Mouse (Mus musculus) kidney, postnatal 25 days (tissue): ENCODE measurements around the gene Kidins220.

Experiments used
- DNase-seq, 2 experiments: peaks; one replicate each; pipeline ENCODE4 v3.0.0; 2021; ENCODE audit warnings: mixed read lengths in 2 of 2

The Kidins220 gene

GRCm38 (mm10) chr12:24963393-24964022 lies 11.2 kb upstream of the Kidins220 start:
- peak; percentile 28 to 71 for DNase-seq

- no peak for DNase-seq
Measured at GRCm38 (mm10) chr12:24965406-24965805, 9.3 kb upstream of the Kidins220 start.

- no peak for DNase-seq
Measured at GRCm38 (mm10) chr12:24966046-24966445, 8.7 kb upstream of the Kidins220 start.

- DNase-seq: no peak
Measured at GRCm38 (mm10) chr12:24971490-24972200, 3.1 kb upstream of the Kidins220 start.

GRCm38 (mm10) chr12:24972371-24973350 lies 2.1 kb upstream of the Kidins220 start:
- DNase-seq: no peak

- peak; percentile 65 to 82 for DNase-seq
Measured at GRCm38 (mm10) chr12:24973586-24973985, 1.1 kb upstream of the Kidins220 start.

- DNase-seq: peak; percentile 71 to 79
Measured at GRCm38 (mm10) chr12:24975115-24975733, 499 bp downstream of the Kidins220 start.

- no peak for DNase-seq
Measured at GRCm38 (mm10) chr12:24985226-24985625, 10.5 kb downstream of the Kidins220 start.

GRCm38 (mm10) chr12:24995350-24995749 lies 20.6 kb downstream of the Kidins220 start:
- DNase-seq: no peak

GRCm38 (mm10) chr12:25005350-25005749 lies 30.6 kb downstream of the Kidins220 start:
- no peak for DNase-seq

- no peak for DNase-seq
Measured at GRCm38 (mm10) chr12:25009957-25010356, 35.2 kb downstream of the Kidins220 start.

GRCm38 (mm10) chr12:25010416-25010815 lies 35.7 kb downstream of the Kidins220 start:
- no peak for DNase-seq

- DNase-seq: no peak
Measured at GRCm38 (mm10) chr12:25011733-25012367, 37.1 kb downstream of the Kidins220 start.

GRCm38 (mm10) chr12:25012555-25013540 lies 38.1 kb downstream of the Kidins220 start:
- no peak for DNase-seq

GRCm38 (mm10) chr12:25014307-25014927 lies 39.7 kb downstream of the Kidins220 start:
- DNase-seq: no peak

GRCm38 (mm10) chr12:25014938-25015337 lies 40.2 kb downstream of the Kidins220 start:
- no peak for DNase-seq

GRCm38 (mm10) chr12:25016995-25017394 lies 42.3 kb downstream of the Kidins220 start:
- DNase-seq: no peak

- no peak for DNase-seq
Measured at GRCm38 (mm10) chr12:25021057-25021456, 46.3 kb downstream of the Kidins220 start.

GRCm38 (mm10) chr12:25024862-25025545 lies 50.3 kb downstream of the Kidins220 start:
- peak in 1 of 2 experiments; percentile 43 for DNase-seq

GRCm38 (mm10) chr12:25026308-25026707 lies 51.6 kb downstream of the Kidins220 start:
- no peak for DNase-seq
